Mouse (Mus musculus) ES-E14 (cell line): ENCODE data around the gene Tcte2.

Source experiments
- MAFK ChIP-seq: IDR thresholded peaks from 2 replicates; pipeline ENCODE4 v1.6.1; 2014; ENCODE audit warnings: mild to moderate bottlenecking, low read depth, low read length, inconsistent platforms; ENCODE audit not compliant: insufficient read depth
- ZNF384 ChIP-seq: IDR thresholded peaks from 2 replicates; pipeline ENCODE4 v1.6.1; 2012; ENCODE audit warnings: low read depth, low read length, inconsistent platforms

- TF ChIP-seq ZNF384 (no peak), MAFK (no peak)
Measured at GRCm38 (mm10) chr17:13742941-13743708, 18.5 kb downstream of the Tcte2 start.
